Mouse (Mus musculus): ENCODE measurements around the gene Plekhh1. TPM values are rescaled to one million over a fixed set of nuclear protein-coding genes. Genes with fewer than 3 reads are reported as not detected.

Plekhh1 gene
- polyA plus RNA-seq, 1 experiment from 2014 or later = 2.7 TPM

GRCm38 (mm10) chr12:79069916-79070315 lies 41.0 kb downstream of the Plekhh1 start:
- H3K4me2 ChIP-seq = no peak overlapping the region
- H3K4me3 ChIP-seq (ENCODE audit: low read depth, low read length) = no peak overlapping the region
- H3K9me3 ChIP-seq (replicated peaks; ENCODE audit: control insufficient read depth, low read length) = no peaks in the 10 kb centered on the region
- H3K27me3 ChIP-seq (ENCODE audit: control insufficient read depth, insufficient read depth, low read length) = no peaks in the 10 kb centered on the region
- H3K4me1 ChIP-seq (ENCODE audit: control insufficient read depth, insufficient read depth, low read length) = no peaks in the 10 kb centered on the region
- WGBS (ENCODE audit: insufficient replicate concordance) = 85% methylated on average over 6 of the region's 6 CpGs
- no peak overlapping the region for H3K27ac ChIP-seq (ENCODE audit: low read depth, low read length)
- ATAC-seq (replicated peaks; ENCODE audit: insufficient number of reproducible peaks, low FRiP score, low TSS enrichment) = no peak
- H3K36me3 ChIP-seq (ENCODE audit: control insufficient read depth, insufficient read depth, low read length) = peaks cover 15% of the 10 kb centered on the region
- H3K9ac ChIP-seq (ENCODE audit: low read depth, low read length) = no peak overlapping the region

- WGBS (ENCODE audit: insufficient replicate concordance) = 82% methylated on average over 9 of the region's 9 CpGs
- Histone ChIP-seq H3K27me3 (ENCODE audit: control insufficient read depth, insufficient read depth, low read length) (no peaks in the 10 kb centered on the region), H3K4me2 (no peak overlapping the region), H3K4me3 (ENCODE audit: low read depth, low read length) (no peak overlapping the region), H3K4me1 (ENCODE audit: control insufficient read depth, insufficient read depth, low read length) (no peaks in the 10 kb centered on the region), H3K27ac (ENCODE audit: low read depth, low read length) (no peak overlapping the region), H3K36me3 (ENCODE audit: control insufficient read depth, insufficient read depth, low read length) (peaks cover 18% of the 10 kb centered on the region), H3K9me3 (replicated peaks; ENCODE audit: control insufficient read depth, low read length) (no peaks in the 10 kb centered on the region), H3K9ac (ENCODE audit: low read depth, low read length) (no peak overlapping the region)
- no peak for ATAC-seq (replicated peaks; ENCODE audit: insufficient number of reproducible peaks, low FRiP score, low TSS enrichment)
These were observed 41.9 kb downstream of the Plekhh1 start for GRCm38 (mm10) chr12:79070736-79071333.

- H3K4me2 ChIP-seq = no peak overlapping the region
- H3K4me3 ChIP-seq (ENCODE audit: low read depth, low read length) = no peak overlapping the region
- H3K4me1 ChIP-seq (ENCODE audit: control insufficient read depth, insufficient read depth, low read length) = no peaks in the 10 kb centered on the region
- no peak overlapping the region for H3K27ac ChIP-seq (ENCODE audit: low read depth, low read length)
- no peaks in the 10 kb centered on the region for H3K9me3 ChIP-seq (replicated peaks; ENCODE audit: control insufficient read depth, low read length)
- H3K9ac ChIP-seq (ENCODE audit: low read depth, low read length) = no peak overlapping the region
- H3K36me3 ChIP-seq (ENCODE audit: control insufficient read depth, insufficient read depth, low read length) = peaks cover 26% of the 10 kb centered on the region
- 91% methylated on average over 6 of the region's 6 CpGs for WGBS (ENCODE audit: insufficient replicate concordance)
- no peak for ATAC-seq (replicated peaks; ENCODE audit: insufficient number of reproducible peaks, low FRiP score, low TSS enrichment)
- H3K27me3 ChIP-seq (ENCODE audit: control insufficient read depth, insufficient read depth, low read length) = no peaks in the 10 kb centered on the region
These were observed 43.6 kb downstream of the Plekhh1 start for GRCm38 (mm10) chr12:79072576-79072975.

GRCm38 (mm10) chr12:79073362-79073761 lies 44.4 kb downstream of the Plekhh1 start:
- H3K4me3 ChIP-seq (ENCODE audit: low read depth, low read length) = no peak overlapping the region
- H3K27me3 ChIP-seq (ENCODE audit: control insufficient read depth, insufficient read depth, low read length) = no peaks in the 10 kb centered on the region
- peaks cover 28% of the 10 kb centered on the region for H3K36me3 ChIP-seq (ENCODE audit: control insufficient read depth, insufficient read depth, low read length)
- no peaks in the 10 kb centered on the region for H3K4me1 ChIP-seq (ENCODE audit: control insufficient read depth, insufficient read depth, low read length)
- H3K4me2 ChIP-seq = no peak overlapping the region
- no peak overlapping the region for H3K27ac ChIP-seq (ENCODE audit: low read depth, low read length)
- 78% methylated on average over 6 of the region's 6 CpGs for WGBS (ENCODE audit: insufficient replicate concordance)
- H3K9ac ChIP-seq (ENCODE audit: low read depth, low read length) = no peak overlapping the region
- no peaks in the 10 kb centered on the region for H3K9me3 ChIP-seq (replicated peaks; ENCODE audit: control insufficient read depth, low read length)
- no peak for ATAC-seq (replicated peaks; ENCODE audit: insufficient number of reproducible peaks, low FRiP score, low TSS enrichment)

GRCm38 (mm10) chr12:79089182-79089812 lies 60.3 kb downstream of the Plekhh1 start, which contains the start of gene Pigh:
Pigh (minus strand) TSS chr12:79089651.
- under 1% methylated on average over 53 of the region's 53 CpGs for WGBS (ENCODE audit: insufficient replicate concordance)
- peak within 1 kb of the TSS; percentile 72 for H3K4me2 ChIP-seq
- no peaks in the 10 kb centered on the region for H3K27me3 ChIP-seq (ENCODE audit: control insufficient read depth, insufficient read depth, low read length)
- ATAC-seq (replicated peaks; ENCODE audit: insufficient number of reproducible peaks, low FRiP score, low TSS enrichment) = peak; percentile 91
- H3K4me1 ChIP-seq (ENCODE audit: control insufficient read depth, insufficient read depth, low read length) = no peaks in the 10 kb centered on the region; the same call in 1 of the 2 replicates
- peak within 1 kb of the TSS; percentile 83 for H3K9ac ChIP-seq (ENCODE audit: low read depth, low read length)
- no peak within 1 kb of the TSS for H3K27ac ChIP-seq (ENCODE audit: low read depth, low read length)
- peak within 1 kb of the TSS; percentile 77 for H3K4me3 ChIP-seq (ENCODE audit: low read depth, low read length)
- no peaks in the 10 kb centered on the region for H3K36me3 ChIP-seq (ENCODE audit: control insufficient read depth, insufficient read depth, low read length)
- H3K9me3 ChIP-seq (replicated peaks; ENCODE audit: control insufficient read depth, low read length) = no peaks in the 10 kb centered on the region

- ATAC-seq (replicated peaks; ENCODE audit: insufficient number of reproducible peaks, low FRiP score, low TSS enrichment) = no peak
- Histone ChIP-seq H3K27ac (ENCODE audit: low read depth, low read length) (no peak overlapping the region), H3K27me3 (ENCODE audit: control insufficient read depth, insufficient read depth, low read length) (no peaks in the 10 kb centered on the region), H3K4me2 (no peak overlapping the region), H3K9ac (ENCODE audit: low read depth, low read length) (no peak overlapping the region), H3K4me3 (ENCODE audit: low read depth, low read length) (no peak overlapping the region), H3K9me3 (replicated peaks; ENCODE audit: control insufficient read depth, low read length) (no peaks in the 10 kb centered on the region), H3K4me1 (ENCODE audit: control insufficient read depth, insufficient read depth, low read length) (no peaks in the 10 kb centered on the region; the same call in 1 of the 2 replicates), H3K36me3 (ENCODE audit: control insufficient read depth, insufficient read depth, low read length) (no peaks in the 10 kb centered on the region)
- WGBS (ENCODE audit: insufficient replicate concordance) = 49% methylated on average over 4 of the region's 4 CpGs
These were observed 63.6 kb downstream of the Plekhh1 start for GRCm38 (mm10) chr12:79092569-79092968.

- Histone ChIP-seq H3K27me3 (ENCODE audit: control insufficient read depth, insufficient read depth, low read length) (no peaks in the 10 kb centered on the region), H3K4me1 (ENCODE audit: control insufficient read depth, insufficient read depth, low read length) (no peaks in the 10 kb centered on the region), H3K36me3 (ENCODE audit: control insufficient read depth, insufficient read depth, low read length) (no peaks in the 10 kb centered on the region), H3K4me3 (ENCODE audit: low read depth, low read length) (no peak overlapping the region), H3K4me2 (no peak overlapping the region), H3K27ac (ENCODE audit: low read depth, low read length) (no peak overlapping the region), H3K9ac (ENCODE audit: low read depth, low read length) (no peak overlapping the region), H3K9me3 (replicated peaks; ENCODE audit: control insufficient read depth, low read length) (no peaks in the 10 kb centered on the region)
- no peak for ATAC-seq (replicated peaks; ENCODE audit: insufficient number of reproducible peaks, low FRiP score, low TSS enrichment)
- 51% methylated on average over 3 of the region's 3 CpGs for WGBS (ENCODE audit: insufficient replicate concordance)
These were observed 68.3 kb downstream of the Plekhh1 start for GRCm38 (mm10) chr12:79097106-79097752.

- Histone ChIP-seq H3K9me3 (replicated peaks; ENCODE audit: control insufficient read depth, low read length) (no peaks in the 10 kb centered on the region), H3K27ac (ENCODE audit: low read depth, low read length) (no peak overlapping the region), H3K9ac (ENCODE audit: low read depth, low read length) (no peak overlapping the region), H3K4me2 (no peak overlapping the region), H3K27me3 (ENCODE audit: control insufficient read depth, insufficient read depth, low read length) (no peaks in the 10 kb centered on the region), H3K4me3 (ENCODE audit: low read depth, low read length) (no peak overlapping the region), H3K4me1 (ENCODE audit: control insufficient read depth, insufficient read depth, low read length) (no peaks in the 10 kb centered on the region), H3K36me3 (ENCODE audit: control insufficient read depth, insufficient read depth, low read length) (no peaks in the 10 kb centered on the region)
- ATAC-seq (replicated peaks; ENCODE audit: insufficient number of reproducible peaks, low FRiP score, low TSS enrichment) = no peak
- 61% methylated on average over 3 of the region's 3 CpGs for WGBS (ENCODE audit: insufficient replicate concordance)
These were observed 74.8 kb downstream of the Plekhh1 start for GRCm38 (mm10) chr12:79103773-79104172.

Data from heart, embryonic 11.5 days (tissue).